Mouse (Mus musculus): Measurements from ENCODE around the gene Pdpn.
A peak's percentile ranks its signal among the peaks of the same experiment; 100 is the strongest.

Gene Pdpn

GRCm38 (mm10) chr4:143238241-143239031 is 60.9 kb downstream of the Pdpn start:
- peak; percentile 31 for DNase-seq

GRCm38 (mm10) chr4:143231790-143232422 is 67.5 kb downstream of the Pdpn start:
- no peak for DNase-seq

- no peak for DNase-seq
These were observed 68.3 kb downstream of the Pdpn start for GRCm38 (mm10) chr4:143231110-143231509.

- DNase-seq = no peak
These were observed 71.4 kb downstream of the Pdpn start for GRCm38 (mm10) chr4:143227976-143228375.

GRCm38 (mm10) chr4:143225886-143226285 is 73.5 kb downstream of the Pdpn start:
- DNase-seq = no peak

GRCm38 (mm10) chr4:143219316-143219751 is 80.0 kb downstream of the Pdpn start:
- no peak for DNase-seq

GRCm38 (mm10) chr4:143218858-143219257 is 80.5 kb downstream of the Pdpn start:
- DNase-seq = no peak

Data from right cerebral cortex, adult 18-20 months (tissue).